Mouse (Mus musculus): ENCODE results near the gene Lamtor3. TPM values are rescaled to one million over a fixed set of nuclear protein-coding genes. Genes with fewer than 3 reads are reported as not detected.
"Not testable (repeated sequence)": the region's sequence is repeated elsewhere in the genome, so short reads cannot be mapped to it uniquely, and the experiment has no call there.

Gene Lamtor3
- polyA plus RNA-seq, 1 experiment from 2014 or later, result 103 TPM

GRCm38 (mm10) chr3:137943737-137944154, 25.4 kb downstream of the Lamtor3 start:
- 74% methylated on average over 6 of the region's 6 CpGs for WGBS
- Histone ChIP-seq H3K4me3 (ENCODE audit: low read depth, low read length) (no peak overlapping the region), H3K9me3 (ENCODE audit: low read depth, low read length) (no peaks in the 10 kb centered on the region), H3K4me1 (ENCODE audit: insufficient read depth) (no peaks in the 10 kb centered on the region; the same call in 1 of the 2 replicates), H3K9ac (no peak overlapping the region), H3K36me3 (ENCODE audit: insufficient read depth) (no peaks in the 10 kb centered on the region), H3K27me3 (ENCODE audit: insufficient read depth, low read length) (no peaks in the 10 kb centered on the region), H3K27ac (ENCODE audit: low read depth) (no peak overlapping the region), H3K4me2 (no peak overlapping the region)
- ATAC-seq (ENCODE audit: insufficient read depth), result no peak
- TF ChIP-seq CTCF (IDR thresholded peaks at IDR 0.05; ENCODE audit: low read depth), result no peak
- DNase-seq, result no peak

- peaks cover 2% of the 10 kb centered on the region; the same call in 1 of the 2 replicates for H3K4me1 ChIP-seq (ENCODE audit: insufficient read depth)
- H3K27ac ChIP-seq (ENCODE audit: low read depth), result no peak overlapping the region
- ATAC-seq (ENCODE audit: insufficient read depth) (no peak), DNase-seq (no peak)
- H3K9me3 ChIP-seq (ENCODE audit: low read depth, low read length), result no peaks in the 10 kb centered on the region
- H3K36me3 ChIP-seq (ENCODE audit: insufficient read depth), result no peaks in the 10 kb centered on the region
- H3K4me3 ChIP-seq (ENCODE audit: low read depth, low read length), result no peak overlapping the region
- H3K9ac ChIP-seq, result no peak overlapping the region
- H3K27me3 ChIP-seq (ENCODE audit: insufficient read depth, low read length), result no peaks in the 10 kb centered on the region
- H3K4me2 ChIP-seq, result no peak overlapping the region
- TF ChIP-seq CTCF (IDR thresholded peaks at IDR 0.05; ENCODE audit: low read depth), result no peak
- WGBS, result 77% methylated on average over 3 of the region's 3 CpGs
Measured at GRCm38 (mm10) chr3:137946827-137947226, 28.5 kb downstream of the Lamtor3 start.

GRCm38 (mm10) chr3:137947525-137947924, 29.2 kb downstream of the Lamtor3 start:
- H3K27ac ChIP-seq (ENCODE audit: low read depth), result no peak overlapping the region
- DNase-seq (no peak), ATAC-seq (ENCODE audit: insufficient read depth) (no peak)
- 50% methylated on average over 4 of the region's 4 CpGs for WGBS
- no peaks in the 10 kb centered on the region for H3K27me3 ChIP-seq (ENCODE audit: insufficient read depth, low read length)
- peaks cover 8% of the 10 kb centered on the region for H3K4me1 ChIP-seq (ENCODE audit: insufficient read depth)
- no peaks in the 10 kb centered on the region for H3K36me3 ChIP-seq (ENCODE audit: insufficient read depth)
- H3K9me3 ChIP-seq (ENCODE audit: low read depth, low read length), result no peaks in the 10 kb centered on the region
- H3K4me3 ChIP-seq (ENCODE audit: low read depth, low read length), result no peak overlapping the region
- no peak overlapping the region for H3K4me2 ChIP-seq
- no peak overlapping the region for H3K9ac ChIP-seq
- TF ChIP-seq CTCF (IDR thresholded peaks at IDR 0.05; ENCODE audit: low read depth), result no peak

GRCm38 (mm10) chr3:137950191-137950885, 32.0 kb downstream of the Lamtor3 start:
- Histone ChIP-seq H3K4me2 (no peak overlapping the region), H3K4me3 (ENCODE audit: low read depth, low read length) (no peak overlapping the region), H3K9me3 (ENCODE audit: low read depth, low read length) (no peaks in the 10 kb centered on the region), H3K27me3 (ENCODE audit: insufficient read depth, low read length) (no peaks in the 10 kb centered on the region), H3K4me1 (ENCODE audit: insufficient read depth) (peaks cover 20% of the 10 kb centered on the region), H3K36me3 (ENCODE audit: insufficient read depth) (no peaks in the 10 kb centered on the region), H3K9ac (no peak overlapping the region), H3K27ac (ENCODE audit: low read depth) (no peak overlapping the region)
- DNase-seq, result no peak
- 75% methylated on average over 10 of the region's 10 CpGs for WGBS
- no peak for TF ChIP-seq CTCF (IDR thresholded peaks at IDR 0.05; ENCODE audit: low read depth)
- ATAC-seq (ENCODE audit: insufficient read depth), result no peak

GRCm38 (mm10) chr3:137951302-137951701, 33.0 kb downstream of the Lamtor3 start:
- H3K4me3 ChIP-seq (ENCODE audit: low read depth, low read length); H3K27ac ChIP-seq (ENCODE audit: low read depth); ATAC-seq (ENCODE audit: insufficient read depth); H3K9me3 ChIP-seq (ENCODE audit: low read depth, low read length); DNase-seq; H3K4me2 ChIP-seq; H3K9ac ChIP-seq; H3K36me3 ChIP-seq (ENCODE audit: insufficient read depth); H3K27me3 ChIP-seq (ENCODE audit: insufficient read depth, low read length): not testable (repeated sequence)
- WGBS, result 75% methylated on average over 3 of the region's 3 CpGs
- peaks cover 20% of the 10 kb centered on the region for H3K4me1 ChIP-seq (ENCODE audit: insufficient read depth)

GRCm38 (mm10) chr3:137951819-137952218, 33.5 kb downstream of the Lamtor3 start:
- H3K27me3 ChIP-seq (ENCODE audit: insufficient read depth, low read length), result no peaks in the 10 kb centered on the region
- no peaks in the 10 kb centered on the region for H3K9me3 ChIP-seq (ENCODE audit: low read depth, low read length)
- ATAC-seq (ENCODE audit: insufficient read depth) (no peak), DNase-seq (no peak)
- H3K9ac ChIP-seq, result no peak overlapping the region
- H3K27ac ChIP-seq (ENCODE audit: low read depth), result peak overlapping the region; percentile 77
- 0 out of 2 replicates have a peak overlapping the region, but pooled peaks have one; percentile 47 for H3K4me2 ChIP-seq
- TF ChIP-seq CTCF (IDR thresholded peaks at IDR 0.05; ENCODE audit: low read depth), result no peak
- no peak overlapping the region for H3K4me3 ChIP-seq (ENCODE audit: low read depth, low read length)
- peaks cover 20% of the 10 kb centered on the region for H3K4me1 ChIP-seq (ENCODE audit: insufficient read depth)
- no peaks in the 10 kb centered on the region for H3K36me3 ChIP-seq (ENCODE audit: insufficient read depth)
- 12% methylated on average over 7 of the region's 7 CpGs for WGBS

- no peaks in the 10 kb centered on the region for H3K36me3 ChIP-seq (ENCODE audit: insufficient read depth)
- WGBS, result 16% methylated on average over 4 of the region's 4 CpGs
- peak; percentile 81 for ATAC-seq (ENCODE audit: insufficient read depth)
Measured at GRCm38 (mm10) chr3:137952225-137952913, 34.1 kb downstream of the Lamtor3 start.

More at GRCm38 (mm10) chr3:137952225-137952913, 34.1 kb downstream of the Lamtor3 start:
- H3K9me3 ChIP-seq (ENCODE audit: low read depth, low read length), result no peaks in the 10 kb centered on the region
- no peak overlapping the region for H3K4me3 ChIP-seq (ENCODE audit: low read depth, low read length)
- no peaks in the 10 kb centered on the region for H3K27me3 ChIP-seq (ENCODE audit: insufficient read depth, low read length)
- DNase-seq, result peak; percentile 59
- H3K27ac ChIP-seq (ENCODE audit: low read depth), result peak overlapping the region; percentile 77
- H3K9ac ChIP-seq, result no peak overlapping the region
- TF ChIP-seq CTCF (IDR thresholded peaks at IDR 0.05; ENCODE audit: low read depth), result no peak
- H3K4me1 ChIP-seq (ENCODE audit: insufficient read depth), result peaks cover 20% of the 10 kb centered on the region
- H3K4me2 ChIP-seq, result peak overlapping the region; percentile 47

All from lung, embryonic 14.5 days (tissue).